Mouse (Mus musculus): ENCODE results near the gene Dppa5a. TPM values are rescaled to one million over a fixed set of nuclear protein-coding genes. Genes with fewer than 3 reads are reported as not detected.

Dppa5a gene
- total and polyA plus RNA-seq, 2 experiments = not detected

DNA sequence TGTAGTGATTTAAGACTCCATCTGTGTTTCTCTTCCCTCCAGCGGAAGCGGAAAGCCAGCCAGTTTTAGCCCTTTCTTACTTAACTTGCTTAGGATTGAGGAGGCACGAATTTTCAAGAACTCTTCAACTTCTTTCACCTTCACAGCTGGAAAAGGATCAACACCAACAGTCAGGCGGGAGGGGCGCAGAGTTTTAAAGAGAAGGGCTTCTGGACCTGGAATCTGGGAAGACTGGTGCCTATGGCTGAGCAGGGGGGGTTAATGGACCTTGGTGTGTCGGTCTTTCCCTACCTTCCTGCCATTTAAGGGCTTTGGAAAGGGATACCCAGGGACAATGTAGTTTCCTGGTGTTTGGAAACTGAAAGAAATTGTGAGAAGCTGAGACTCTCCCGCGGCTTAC, 9.6 kb upstream of the Dppa5a start:
- 59% methylated on average over 8 of the region's 8 CpGs for WGBS

GRCm38 (mm10) chr9:78375486-78375885, 7.5 kb upstream of the Dppa5a start:
- no peaks in the 10 kb centered on the region for H3K4me1 ChIP-seq (ENCODE audit: control insufficient read depth, insufficient read depth, low read length)
- no peak for DNase-seq (ENCODE audit: extremely low read depth, low read depth, low spot score)
- no peaks in the 10 kb centered on the region for H3K36me3 ChIP-seq (ENCODE audit: control insufficient read depth, insufficient read depth, low read length)
- H3K79me2 ChIP-seq (ENCODE audit: control insufficient read depth, insufficient read depth, low read length) = no peaks in the 10 kb centered on the region
- no peak overlapping the region for H3K9ac ChIP-seq (ENCODE audit: low read depth, low read length)
- 85% methylated on average over 4 of the region's 4 CpGs for WGBS
- no peak overlapping the region for H3K4me3 ChIP-seq (ENCODE audit: insufficient read depth, low read depth, low read length)
- H3K27me3 ChIP-seq (ENCODE audit: control insufficient read depth, insufficient read depth, low read length) = no peaks in the 10 kb centered on the region
- H3K27ac ChIP-seq (replicated peaks; ENCODE audit: insufficient read depth, low read depth, low read length) = no peak overlapping the region
- TF ChIP-seq CTCF (IDR thresholded peaks at IDR 0.05; ENCODE audit: low read depth, low read length) (no peak), POLR2A (IDR thresholded peaks at IDR 0.05; ENCODE audit: extremely low read depth, insufficient read depth, low read length) (no peak)

More for the DNA sequence above, 9.6 kb upstream of the Dppa5a start:
- Histone ChIP-seq H3K27me3 (ENCODE audit: control insufficient read depth, insufficient read depth, low read length) (no peaks in the 10 kb centered on the region), H3K9ac (ENCODE audit: low read depth, low read length) (no peak overlapping the region), H3K36me3 (ENCODE audit: control insufficient read depth, insufficient read depth, low read length) (no peaks in the 10 kb centered on the region), H3K79me2 (ENCODE audit: control insufficient read depth, insufficient read depth, low read length) (no peaks in the 10 kb centered on the region), H3K4me3 (ENCODE audit: insufficient read depth, low read depth, low read length) (no peak overlapping the region), H3K27ac (replicated peaks; ENCODE audit: insufficient read depth, low read depth, low read length) (no peak overlapping the region), H3K4me1 (ENCODE audit: control insufficient read depth, insufficient read depth, low read length) (no peaks in the 10 kb centered on the region)
- no peak for DNase-seq (ENCODE audit: extremely low read depth, low read depth, low spot score)
- no peak for TF ChIP-seq POLR2A (IDR thresholded peaks at IDR 0.05; ENCODE audit: extremely low read depth, insufficient read depth, low read length)
- no peak for TF ChIP-seq CTCF (IDR thresholded peaks at IDR 0.05; ENCODE audit: low read depth, low read length)

GRCm38 (mm10) chr9:78374885-78375389, 7.0 kb upstream of the Dppa5a start:
- H3K4me3 ChIP-seq (ENCODE audit: insufficient read depth, low read depth, low read length) = no peak overlapping the region
- H3K27ac ChIP-seq (replicated peaks; ENCODE audit: insufficient read depth, low read depth, low read length) = no peak overlapping the region
- H3K27me3 ChIP-seq (ENCODE audit: control insufficient read depth, insufficient read depth, low read length) = no peaks in the 10 kb centered on the region
- H3K79me2 ChIP-seq (ENCODE audit: control insufficient read depth, insufficient read depth, low read length) = no peaks in the 10 kb centered on the region
- no peaks in the 10 kb centered on the region for H3K4me1 ChIP-seq (ENCODE audit: control insufficient read depth, insufficient read depth, low read length)
- no peak overlapping the region for H3K9ac ChIP-seq (ENCODE audit: low read depth, low read length)
- no peaks in the 10 kb centered on the region for H3K36me3 ChIP-seq (ENCODE audit: control insufficient read depth, insufficient read depth, low read length)
- no peak for DNase-seq (ENCODE audit: extremely low read depth, low read depth, low spot score)
- TF ChIP-seq CTCF (IDR thresholded peaks at IDR 0.05; ENCODE audit: low read depth, low read length) (no peak), POLR2A (IDR thresholded peaks at IDR 0.05; ENCODE audit: extremely low read depth, insufficient read depth, low read length) (no peak)
- 85% methylated on average over 1 of the region's 1 CpGs for WGBS

- no peak for TF ChIP-seq POLR2A (IDR thresholded peaks at IDR 0.05; ENCODE audit: extremely low read depth, insufficient read depth, low read length)
- TF ChIP-seq CTCF (IDR thresholded peaks at IDR 0.05; ENCODE audit: low read depth, low read length) = no peak
- 67% methylated on average over 5 of the region's 5 CpGs for WGBS
Measured at GRCm38 (mm10) chr9:78374397-78374796, 6.4 kb upstream of the Dppa5a start.

DNA sequence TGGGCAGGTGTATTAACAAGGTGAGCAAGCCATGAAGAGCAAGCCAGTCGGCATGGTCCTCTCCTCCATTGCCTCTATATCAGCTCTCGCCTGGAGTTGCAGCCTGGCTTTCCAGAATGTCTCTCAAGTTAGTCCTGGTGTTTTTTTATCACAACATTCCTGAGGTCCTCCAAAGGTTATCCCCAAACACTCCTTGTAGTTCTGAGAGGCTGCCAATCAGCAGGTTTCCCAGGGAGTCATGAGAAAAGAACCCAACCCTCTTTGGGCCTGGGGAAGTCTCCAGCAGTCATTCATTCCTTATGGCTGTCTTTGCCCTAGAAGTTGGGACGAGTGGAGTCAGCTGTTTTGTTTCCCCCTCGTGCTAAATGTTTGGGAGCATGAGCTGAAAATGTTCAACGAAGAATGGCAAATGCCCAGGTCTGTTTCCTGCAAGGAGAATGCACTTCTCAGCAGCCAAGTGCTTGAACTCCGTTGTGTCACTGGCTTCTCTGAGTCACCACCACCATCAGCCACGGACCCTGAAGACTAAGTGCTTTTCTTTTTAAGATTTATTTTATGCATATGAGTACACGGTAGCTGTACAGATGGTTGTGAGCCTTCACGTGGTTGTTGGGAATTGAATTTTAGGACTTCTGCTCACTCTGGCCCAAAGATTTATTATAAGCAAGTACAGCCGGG, 5.0 kb upstream of the Dppa5a start:
- TF ChIP-seq POLR2A (IDR thresholded peaks at IDR 0.05; ENCODE audit: extremely low read depth, insufficient read depth, low read length) (no peak), CTCF (IDR thresholded peaks at IDR 0.05; ENCODE audit: low read depth, low read length) (no peak)
- WGBS = 83% methylated on average over 10 of the region's 10 CpGs
- no peaks in the 10 kb centered on the region for H3K27me3 ChIP-seq (ENCODE audit: control insufficient read depth, insufficient read depth, low read length)
- no peak for DNase-seq (ENCODE audit: extremely low read depth, low read depth, low spot score)
- no peaks in the 10 kb centered on the region for H3K4me1 ChIP-seq (ENCODE audit: control insufficient read depth, insufficient read depth, low read length)
- no peak overlapping the region for H3K4me3 ChIP-seq (ENCODE audit: insufficient read depth, low read depth, low read length)
- H3K27ac ChIP-seq (replicated peaks; ENCODE audit: insufficient read depth, low read depth, low read length) = no peak overlapping the region
- no peak overlapping the region for H3K9ac ChIP-seq (ENCODE audit: low read depth, low read length)
- H3K79me2 ChIP-seq (ENCODE audit: control insufficient read depth, insufficient read depth, low read length) = no peaks in the 10 kb centered on the region
- H3K36me3 ChIP-seq (ENCODE audit: control insufficient read depth, insufficient read depth, low read length) = no peaks in the 10 kb centered on the region

More at GRCm38 (mm10) chr9:78374397-78374796, 6.4 kb upstream of the Dppa5a start:
- Histone ChIP-seq H3K27me3 (ENCODE audit: control insufficient read depth, insufficient read depth, low read length) (no peaks in the 10 kb centered on the region), H3K9ac (ENCODE audit: low read depth, low read length) (no peak overlapping the region), H3K4me3 (ENCODE audit: insufficient read depth, low read depth, low read length) (no peak overlapping the region), H3K36me3 (ENCODE audit: control insufficient read depth, insufficient read depth, low read length) (no peaks in the 10 kb centered on the region), H3K27ac (replicated peaks; ENCODE audit: insufficient read depth, low read depth, low read length) (no peak overlapping the region), H3K79me2 (ENCODE audit: control insufficient read depth, insufficient read depth, low read length) (no peaks in the 10 kb centered on the region), H3K4me1 (ENCODE audit: control insufficient read depth, insufficient read depth, low read length) (no peaks in the 10 kb centered on the region)
- DNase-seq (ENCODE audit: extremely low read depth, low read depth, low spot score) = no peak

- no peak overlapping the region for H3K27ac ChIP-seq (replicated peaks; ENCODE audit: insufficient read depth, low read depth, low read length)
- H3K9ac ChIP-seq (ENCODE audit: low read depth, low read length) = no peak overlapping the region
- H3K36me3 ChIP-seq (ENCODE audit: control insufficient read depth, insufficient read depth, low read length) = no peaks in the 10 kb centered on the region
- no peak for DNase-seq (ENCODE audit: extremely low read depth, low read depth, low spot score)
- H3K79me2 ChIP-seq (ENCODE audit: control insufficient read depth, insufficient read depth, low read length) = no peaks in the 10 kb centered on the region
- TF ChIP-seq CTCF (IDR thresholded peaks at IDR 0.05; ENCODE audit: low read depth, low read length) (no peak), POLR2A (IDR thresholded peaks at IDR 0.05; ENCODE audit: extremely low read depth, insufficient read depth, low read length) (no peak)
- no peaks in the 10 kb centered on the region for H3K4me1 ChIP-seq (ENCODE audit: control insufficient read depth, insufficient read depth, low read length)
- no peak overlapping the region for H3K4me3 ChIP-seq (ENCODE audit: insufficient read depth, low read depth, low read length)
- WGBS = 97% methylated on average over 3 of the region's 3 CpGs
- H3K27me3 ChIP-seq (ENCODE audit: control insufficient read depth, insufficient read depth, low read length) = no peaks in the 10 kb centered on the region
Measured at GRCm38 (mm10) chr9:78371441-78371840, 3.5 kb upstream of the Dppa5a start.

Data from liver, adult 2 months (tissue).